Mouse (Mus musculus): ENCODE measurements at regions not wholly inside any gene's neighbourhood (a gene's known extent, or its start where the extent isn't known, plus 50 kb on each side); places are given as distances from the start of the nearest gene placed in this dataset.

GRCm38 (mm10) chr4:105938886-105939285, 149.2 kb downstream of the Gm12728 start:
- Histone ChIP-seq H3K36me3 (ENCODE audit: control insufficient read depth, insufficient read depth, low read length) (no peaks in the 10 kb centered on the region), H3K27ac (replicated peaks in 1 of 2; ENCODE audit: control insufficient read depth in 1 of 2, insufficient read depth in 1 of 2, low read depth in 2 of 2, low read length in 2 of 2) (no peak overlapping the region), H3K4me2 (ENCODE audit: low read length) (no peak overlapping the region), H3K9ac (ENCODE audit: low read length) (no peak overlapping the region), H3K9me3 (ENCODE audit: control insufficient read depth, low read length) (no peaks in the 10 kb centered on the region), H3K4me3 (ENCODE audit: control insufficient read depth in 1 of 2, insufficient read depth in 1 of 2, low read depth in 1 of 2, low read length in 2 of 2) (no peak overlapping the region), H3K4me1 (ENCODE audit: control insufficient read depth in 2 of 2, insufficient read depth in 2 of 2, low read length in 2 of 2) (no peaks in the 10 kb centered on the region), H3K27me3 (ENCODE audit: control insufficient read depth, insufficient read depth, low read length) (peaks cover 35% of the 10 kb centered on the region)
- ATAC-seq (ENCODE audit: insufficient number of reproducible peaks, insufficient read depth, low FRiP score, low read depth) = no peak
- 86% methylated on average over 11 of the region's 11 CpGs for WGBS

- no peak overlapping the region for H3K27ac ChIP-seq (replicated peaks in 1 of 2; ENCODE audit: control insufficient read depth in 1 of 2, insufficient read depth in 1 of 2, low read depth in 2 of 2, low read length in 2 of 2)
- H3K4me1 ChIP-seq (ENCODE audit: control insufficient read depth in 2 of 2, insufficient read depth in 2 of 2, low read length in 2 of 2) = no peaks in the 10 kb centered on the region
- H3K4me3 ChIP-seq (ENCODE audit: control insufficient read depth in 1 of 2, insufficient read depth in 1 of 2, low read depth in 1 of 2, low read length in 2 of 2) = no peak overlapping the region
- ATAC-seq (ENCODE audit: insufficient number of reproducible peaks, insufficient read depth, low FRiP score, low read depth) = no peak
- no peak overlapping the region for H3K4me2 ChIP-seq (ENCODE audit: low read length)
- no peaks in the 10 kb centered on the region for H3K36me3 ChIP-seq (ENCODE audit: control insufficient read depth, insufficient read depth, low read length)
- no peaks in the 10 kb centered on the region for H3K9me3 ChIP-seq (ENCODE audit: control insufficient read depth, low read length)
- peaks cover 38% of the 10 kb centered on the region for H3K27me3 ChIP-seq (ENCODE audit: control insufficient read depth, insufficient read depth, low read length)
- WGBS = 74% methylated on average over 11 of the region's 11 CpGs
- no peak overlapping the region for H3K9ac ChIP-seq (ENCODE audit: low read length)
Observed at GRCm38 (mm10) chr4:105939636-105940199, 150.0 kb downstream of the Gm12728 start.

- no peak overlapping the region for H3K27ac ChIP-seq (replicated peaks in 1 of 2; ENCODE audit: control insufficient read depth in 1 of 2, insufficient read depth in 1 of 2, low read depth in 2 of 2, low read length in 2 of 2)
- ATAC-seq (ENCODE audit: insufficient number of reproducible peaks, insufficient read depth, low FRiP score, low read depth) = no peak
Observed at GRCm38 (mm10) chr4:105940891-105941290, 151.2 kb downstream of the Gm12728 start.

GRCm38 (mm10) chr4:105941785-105942184, 152.1 kb downstream of the Gm12728 start:
- Histone ChIP-seq H3K9ac (ENCODE audit: low read length) (no peak overlapping the region), H3K4me1 (ENCODE audit: control insufficient read depth in 2 of 2, insufficient read depth in 2 of 2, low read length in 2 of 2) (no peaks in the 10 kb centered on the region), H3K27ac (replicated peaks in 1 of 2; ENCODE audit: control insufficient read depth in 1 of 2, insufficient read depth in 1 of 2, low read depth in 2 of 2, low read length in 2 of 2) (no peak overlapping the region), H3K27me3 (ENCODE audit: control insufficient read depth, insufficient read depth, low read length) (peaks cover 37% of the 10 kb centered on the region), H3K9me3 (ENCODE audit: control insufficient read depth, low read length) (no peaks in the 10 kb centered on the region), H3K36me3 (ENCODE audit: control insufficient read depth, insufficient read depth, low read length) (no peaks in the 10 kb centered on the region), H3K4me2 (ENCODE audit: low read length) (no peak overlapping the region), H3K4me3 (ENCODE audit: control insufficient read depth in 1 of 2, insufficient read depth in 1 of 2, low read depth in 1 of 2, low read length in 2 of 2) (no peak overlapping the region)
- WGBS = 40% methylated on average over 7 of the region's 7 CpGs
- no peak for ATAC-seq (ENCODE audit: insufficient number of reproducible peaks, insufficient read depth, low FRiP score, low read depth)

More at GRCm38 (mm10) chr4:105940891-105941290, 151.2 kb downstream of the Gm12728 start:
- WGBS = 82% methylated on average over 7 of the region's 7 CpGs
- Histone ChIP-seq H3K4me3 (ENCODE audit: control insufficient read depth in 1 of 2, insufficient read depth in 1 of 2, low read depth in 1 of 2, low read length in 2 of 2) (no peak overlapping the region), H3K4me1 (ENCODE audit: control insufficient read depth in 2 of 2, insufficient read depth in 2 of 2, low read length in 2 of 2) (no peaks in the 10 kb centered on the region), H3K9me3 (ENCODE audit: control insufficient read depth, low read length) (no peaks in the 10 kb centered on the region), H3K4me2 (ENCODE audit: low read length) (no peak overlapping the region), H3K9ac (ENCODE audit: low read length) (no peak overlapping the region), H3K27me3 (ENCODE audit: control insufficient read depth, insufficient read depth, low read length) (peaks cover 38% of the 10 kb centered on the region), H3K36me3 (ENCODE audit: control insufficient read depth, insufficient read depth, low read length) (no peaks in the 10 kb centered on the region)

GRCm38 (mm10) chr4:105944962-105945361, 155.3 kb downstream of the Gm12728 start:
- WGBS = 63% methylated on average over 5 of the region's 5 CpGs
- Histone ChIP-seq H3K4me2 (ENCODE audit: low read length) (no peak overlapping the region), H3K9me3 (ENCODE audit: control insufficient read depth, low read length) (no peaks in the 10 kb centered on the region), H3K4me3 (ENCODE audit: control insufficient read depth in 1 of 2, insufficient read depth in 1 of 2, low read depth in 1 of 2, low read length in 2 of 2) (no peak overlapping the region), H3K9ac (ENCODE audit: low read length) (no peak overlapping the region), H3K27ac (replicated peaks in 1 of 2; ENCODE audit: control insufficient read depth in 1 of 2, insufficient read depth in 1 of 2, low read depth in 2 of 2, low read length in 2 of 2) (no peak overlapping the region), H3K36me3 (ENCODE audit: control insufficient read depth, insufficient read depth, low read length) (no peaks in the 10 kb centered on the region), H3K27me3 (ENCODE audit: control insufficient read depth, insufficient read depth, low read length) (peaks cover 23% of the 10 kb centered on the region), H3K4me1 (ENCODE audit: control insufficient read depth in 2 of 2, insufficient read depth in 2 of 2, low read length in 2 of 2) (no peaks in the 10 kb centered on the region)
- no peak for ATAC-seq (ENCODE audit: insufficient number of reproducible peaks, insufficient read depth, low FRiP score, low read depth)

- Histone ChIP-seq H3K27ac (replicated peaks in 1 of 2; ENCODE audit: control insufficient read depth in 1 of 2, insufficient read depth in 1 of 2, low read depth in 2 of 2, low read length in 2 of 2) (no peak overlapping the region), H3K9me3 (ENCODE audit: control insufficient read depth, low read length) (no peaks in the 10 kb centered on the region), H3K36me3 (ENCODE audit: control insufficient read depth, insufficient read depth, low read length) (no peaks in the 10 kb centered on the region), H3K4me3 (ENCODE audit: control insufficient read depth in 1 of 2, insufficient read depth in 1 of 2, low read depth in 1 of 2, low read length in 2 of 2) (no peak overlapping the region), H3K4me2 (ENCODE audit: low read length) (no peak overlapping the region), H3K27me3 (ENCODE audit: control insufficient read depth, insufficient read depth, low read length) (peaks cover 21% of the 10 kb centered on the region), H3K4me1 (ENCODE audit: control insufficient read depth in 2 of 2, insufficient read depth in 2 of 2, low read length in 2 of 2) (no peaks in the 10 kb centered on the region), H3K9ac (ENCODE audit: low read length) (no peak overlapping the region)
- ATAC-seq (ENCODE audit: insufficient number of reproducible peaks, insufficient read depth, low FRiP score, low read depth) = no peak
- 69% methylated on average over 1 of the region's 1 CpGs for WGBS
Observed at GRCm38 (mm10) chr4:105945921-105946320, 156.3 kb downstream of the Gm12728 start.

GRCm38 (mm10) chr4:105948326-105948725, 158.7 kb downstream of the Gm12728 start:
- H3K4me2 ChIP-seq (ENCODE audit: low read length) = no peak overlapping the region
- WGBS = 87% methylated on average over 5 of the region's 5 CpGs
- peaks cover 7% of the 10 kb centered on the region; the same call in 1 of the 2 replicates for H3K27me3 ChIP-seq (ENCODE audit: control insufficient read depth, insufficient read depth, low read length)
- H3K27ac ChIP-seq (replicated peaks in 1 of 2; ENCODE audit: control insufficient read depth in 1 of 2, insufficient read depth in 1 of 2, low read depth in 2 of 2, low read length in 2 of 2) = no peak overlapping the region
- no peaks in the 10 kb centered on the region for H3K4me1 ChIP-seq (ENCODE audit: control insufficient read depth in 2 of 2, insufficient read depth in 2 of 2, low read length in 2 of 2)
- ATAC-seq (ENCODE audit: insufficient number of reproducible peaks, insufficient read depth, low FRiP score, low read depth) = no peak
- no peak overlapping the region for H3K4me3 ChIP-seq (ENCODE audit: control insufficient read depth in 1 of 2, insufficient read depth in 1 of 2, low read depth in 1 of 2, low read length in 2 of 2)
- H3K9me3 ChIP-seq (ENCODE audit: control insufficient read depth, low read length) = no peaks in the 10 kb centered on the region
- no peaks in the 10 kb centered on the region for H3K36me3 ChIP-seq (ENCODE audit: control insufficient read depth, insufficient read depth, low read length)
- no peak overlapping the region for H3K9ac ChIP-seq (ENCODE audit: low read length)

- no peaks in the 10 kb centered on the region for H3K9me3 ChIP-seq (ENCODE audit: control insufficient read depth, low read length)
- no peaks in the 10 kb centered on the region for H3K36me3 ChIP-seq (ENCODE audit: control insufficient read depth, insufficient read depth, low read length)
- H3K9ac ChIP-seq (ENCODE audit: low read length) = no peak overlapping the region
- 76% methylated on average over 3 of the region's 3 CpGs for WGBS
- H3K4me2 ChIP-seq (ENCODE audit: low read length) = no peak overlapping the region
- H3K27me3 ChIP-seq (ENCODE audit: control insufficient read depth, insufficient read depth, low read length) = no peaks in the 10 kb centered on the region
- no peak for ATAC-seq (ENCODE audit: insufficient number of reproducible peaks, insufficient read depth, low FRiP score, low read depth)
- H3K27ac ChIP-seq (replicated peaks in 1 of 2; ENCODE audit: control insufficient read depth in 1 of 2, insufficient read depth in 1 of 2, low read depth in 2 of 2, low read length in 2 of 2) = no peak overlapping the region
- H3K4me1 ChIP-seq (ENCODE audit: control insufficient read depth in 2 of 2, insufficient read depth in 2 of 2, low read length in 2 of 2) = no peaks in the 10 kb centered on the region
- H3K4me3 ChIP-seq (ENCODE audit: control insufficient read depth in 1 of 2, insufficient read depth in 1 of 2, low read depth in 1 of 2, low read length in 2 of 2) = no peak overlapping the region
Observed at GRCm38 (mm10) chr4:105952406-105952805, 162.7 kb downstream of the Gm12728 start.

All from heart, embryonic 14.5 days (tissue).